Mouse (Mus musculus) mouse trophoblast stem cell (cell line): ENCODE data around the gene Nisch.

Source experiments
- in situ Hi-C, 2 experiments: fragments of 300-500 bp; cut with MseI, MboI; formaldehyde crosslinking; loops; 2 replicates in 1 of 2; 3 replicates in 1 of 2; pipeline ENCODE4 v1.15.1; 2025

The Nisch gene

GRCm38 (mm10) chr14:31130236-31131220, 86.2 kb downstream of the Nisch start, which contains the start of gene Nt5dc2:
TSS of gene Nt5dc2 (plus strand) at chr14:31131053.
- in situ Hi-C loops, result no loop called here

- in situ Hi-C loops, result no loop called here
Observed at GRCm38 (mm10) chr14:31129326-31130235, 87.2 kb downstream of the Nisch start.

- in situ Hi-C loops, result no loop called here
Observed at GRCm38 (mm10) chr14:31128826-31129219, 87.9 kb downstream of the Nisch start, which contains the start of gene Smim4. TSS of gene Smim4 (minus strand) at chr14:31128956.

GRCm38 (mm10) chr14:31128101-31128825, 88.5 kb downstream of the Nisch start:
- in situ Hi-C loops, result no loop called here

GRCm38 (mm10) chr14:31126826-31127225, 89.9 kb downstream of the Nisch start:
- in situ Hi-C loops, result no loop called here

- in situ Hi-C loops, result no loop called here
Observed at GRCm38 (mm10) chr14:31125106-31126075, 91.4 kb downstream of the Nisch start.
